Mouse (Mus musculus): ENCODE data around the gene Hdgfl3. TPM values are rescaled to one million over a fixed set of nuclear protein-coding genes. Genes with fewer than 3 reads are reported as not detected.

Hdgfl3 gene
- total RNA-seq, 2 experiments from 2014 or later: 1.3 to 2.6 TPM

GRCm38 (mm10) chr7:81934806-81935205 is 533 bp upstream of the Hdgfl3 start:
- no peak for TF ChIP-seq CTCF (IDR thresholded peaks at IDR 0.05)
- peak overlapping the region; percentile 93 for H3K4me3 ChIP-seq
- peak overlapping the region; percentile 86; the same call in 1 of the 2 replicates for H3K27ac ChIP-seq
- intact Hi-C loops (cut with DNase I): no loop called here
- no peak for DNase-seq

GRCm38 (mm10) chr7:81933601-81934266 is 539 bp downstream of the Hdgfl3 start:
- peak overlapping the region; percentile 86 for H3K27ac ChIP-seq
- peak overlapping the region; percentile 93 for H3K4me3 ChIP-seq
- TF ChIP-seq CTCF (IDR thresholded peaks at IDR 0.05): no peak
- intact Hi-C loops (cut with DNase I): no loop called here
- peak; percentile 79 for DNase-seq

- DNase-seq: no peak
- no peak for TF ChIP-seq CTCF (IDR thresholded peaks at IDR 0.05)
- intact Hi-C loops (cut with DNase I): no loop called here
- H3K27ac ChIP-seq: peak overlapping the region; percentile 86
- peak overlapping the region; percentile 93 for H3K4me3 ChIP-seq
Measured at GRCm38 (mm10) chr7:81933061-81933600, 1.1 kb downstream of the Hdgfl3 start.

GRCm38 (mm10) chr7:81932521-81933045 is 1.7 kb downstream of the Hdgfl3 start:
- Histone ChIP-seq H3K4me3 (peak overlapping the region; percentile 93), H3K27ac (peak overlapping the region; percentile 86)
- no peak for TF ChIP-seq CTCF (IDR thresholded peaks at IDR 0.05)
- intact Hi-C loops (cut with DNase I): no loop called here
- DNase-seq: no peak

GRCm38 (mm10) chr7:81928998-81929397 is 5.3 kb downstream of the Hdgfl3 start:
- no peak for TF ChIP-seq CTCF (IDR thresholded peaks at IDR 0.05)
- intact Hi-C loops (cut with DNase I): no loop called here
- Histone ChIP-seq H3K27ac (no peak overlapping the region), H3K4me3 (no peak overlapping the region)
- DNase-seq: no peak

- H3K27ac ChIP-seq: no peak overlapping the region
- TF ChIP-seq CTCF (IDR thresholded peaks at IDR 0.05): no peak
- H3K4me3 ChIP-seq: no peak overlapping the region
- no peak for DNase-seq
- intact Hi-C loops (cut with DNase I): no loop called here
Measured at GRCm38 (mm10) chr7:81921379-81921952, 12.8 kb downstream of the Hdgfl3 start.

- intact Hi-C loops (cut with DNase I): no loop called here
- no peak for DNase-seq
- Histone ChIP-seq H3K4me3 (no peak overlapping the region), H3K27ac (no peak overlapping the region)
- no peak for TF ChIP-seq CTCF (IDR thresholded peaks at IDR 0.05)
Measured at GRCm38 (mm10) chr7:81920314-81920713, 14.0 kb downstream of the Hdgfl3 start.

GRCm38 (mm10) chr7:81918316-81918715 is 16.0 kb downstream of the Hdgfl3 start:
- no peak for TF ChIP-seq CTCF (IDR thresholded peaks at IDR 0.05)
- H3K4me3 ChIP-seq: no peak overlapping the region
- intact Hi-C loops (cut with DNase I): no loop called here

GRCm38 (mm10) chr7:81904926-81905325 is 29.3 kb downstream of the Hdgfl3 start:
- no peak for TF ChIP-seq CTCF (IDR thresholded peaks at IDR 0.05)
- no peak overlapping the region for H3K4me3 ChIP-seq
- no peak for DNase-seq
- no peak overlapping the region for H3K27ac ChIP-seq
- intact Hi-C loops (cut with DNase I): no loop called here

More at GRCm38 (mm10) chr7:81918316-81918715, 16.0 kb downstream of the Hdgfl3 start:
- no peak overlapping the region for H3K27ac ChIP-seq
- no peak for DNase-seq

- TF ChIP-seq CTCF (IDR thresholded peaks at IDR 0.05): no peak
- no peak for DNase-seq
- intact Hi-C loops (cut with DNase I): no loop called here
- no peak overlapping the region for H3K4me3 ChIP-seq
- H3K27ac ChIP-seq: no peak overlapping the region
Measured at GRCm38 (mm10) chr7:81904094-81904493, 30.2 kb downstream of the Hdgfl3 start.

- TF ChIP-seq CTCF (IDR thresholded peaks at IDR 0.05): no peak
- intact Hi-C loops (cut with DNase I): no loop called here
Measured at GRCm38 (mm10) chr7:81899361-81899760, 34.9 kb downstream of the Hdgfl3 start.

GRCm38 (mm10) chr7:81885128-81885527 is 49.1 kb downstream of the Hdgfl3 start:
- DNase-seq: no peak
- intact Hi-C loops (cut with DNase I): no loop called here
- Histone ChIP-seq H3K27ac (no peak overlapping the region), H3K4me3 (no peak overlapping the region)
- TF ChIP-seq CTCF (IDR thresholded peaks at IDR 0.05): no peak

More at GRCm38 (mm10) chr7:81899361-81899760, 34.9 kb downstream of the Hdgfl3 start:
- Histone ChIP-seq H3K4me3 (peak overlapping the region; percentile 40), H3K27ac (no peak overlapping the region)
- DNase-seq: no peak

GRCm38 (mm10) chr7:81881600-81881999 is 52.7 kb downstream of the Hdgfl3 start:
- Histone ChIP-seq H3K27ac (no peak overlapping the region), H3K4me3 (no peak overlapping the region)
- DNase-seq: no peak
- TF ChIP-seq CTCF (IDR thresholded peaks at IDR 0.05): no peak
- intact Hi-C loops (cut with DNase I): no loop called here
